Mouse (Mus musculus): ENCODE results near the gene Hist1h4f. TPM values are rescaled to one million over a fixed set of nuclear protein-coding genes. Genes with fewer than 3 reads are reported as not detected.

Hist1h4f gene
- polyA plus RNA-seq, 1 experiment from 2014 or later, result 1.1 TPM

GRCm38 (mm10) chr13:23505662-23506345, 45.6 kb downstream of the Hist1h4f start:
- peak overlapping the region; percentile 45; the same call in 1 of the 2 replicates for H3K27ac ChIP-seq (ENCODE audit: low read depth)

GRCm38 (mm10) chr13:23503797-23504196, 47.7 kb downstream of the Hist1h4f start:
- Histone ChIP-seq H3K4me3 (ENCODE audit: low read depth, low read length) (no peak overlapping the region), H3K27ac (ENCODE audit: low read depth) (no peak overlapping the region), H3K27me3 (ENCODE audit: insufficient read depth, low read length) (no peaks in the 10 kb centered on the region), H3K9me3 (ENCODE audit: low read length) (no peaks in the 10 kb centered on the region), H3K36me3 (replicated peaks; ENCODE audit: insufficient read depth, low read length) (no peaks in the 10 kb centered on the region), H3K4me1 (ENCODE audit: insufficient read depth) (peaks cover 20% of the 10 kb centered on the region), H3K4me2 (ENCODE audit: low read depth, low read length) (no peak overlapping the region), H3K9ac (replicated peaks) (no peak overlapping the region)
- ATAC-seq (no peak), DNase-seq (peak; percentile 72)
- TF ChIP-seq CTCF (IDR thresholded peaks at IDR 0.05; ENCODE audit: low read depth), result no peak
- no peak for TF ChIP-seq EP300 (IDR thresholded peaks at IDR 0.05; ENCODE audit: low read depth)
- 2% methylated on average over 9 of the region's 9 CpGs for WGBS (ENCODE audit: insufficient replicate concordance)

More at GRCm38 (mm10) chr13:23505662-23506345, 45.6 kb downstream of the Hist1h4f start:
- WGBS (ENCODE audit: insufficient replicate concordance), result 8% methylated on average over 14 of the region's 14 CpGs
- DNase-seq (peak; percentile 26), ATAC-seq (peak; percentile 58)
- Histone ChIP-seq H3K9me3 (ENCODE audit: low read length) (no peaks in the 10 kb centered on the region), H3K4me3 (ENCODE audit: low read depth, low read length) (peak overlapping the region; percentile 36), H3K9ac (replicated peaks) (peak overlapping the region; percentile 67), H3K4me2 (ENCODE audit: low read depth, low read length) (peak overlapping the region; percentile 76), H3K36me3 (replicated peaks; ENCODE audit: insufficient read depth, low read length) (no peaks in the 10 kb centered on the region), H3K4me1 (ENCODE audit: insufficient read depth) (peaks cover 17% of the 10 kb centered on the region), H3K27me3 (ENCODE audit: insufficient read depth, low read length) (no peaks in the 10 kb centered on the region)
- TF ChIP-seq CTCF (IDR thresholded peaks at IDR 0.05; ENCODE audit: low read depth) (no peak), EP300 (IDR thresholded peaks at IDR 0.05; ENCODE audit: low read depth) (no peak)

- no peak overlapping the region for H3K9ac ChIP-seq (replicated peaks)
- H3K9me3 ChIP-seq (ENCODE audit: low read length), result no peaks in the 10 kb centered on the region
- H3K27me3 ChIP-seq (ENCODE audit: insufficient read depth, low read length), result no peaks in the 10 kb centered on the region
- H3K4me3 ChIP-seq (ENCODE audit: low read depth, low read length), result no peak overlapping the region
- 75% methylated on average over 4 of the region's 4 CpGs for WGBS (ENCODE audit: insufficient replicate concordance)
- no peaks in the 10 kb centered on the region for H3K36me3 ChIP-seq (replicated peaks; ENCODE audit: insufficient read depth, low read length)
- no peak for ATAC-seq
- DNase-seq, result no peak
- no peak overlapping the region for H3K27ac ChIP-seq (ENCODE audit: low read depth)
- H3K4me2 ChIP-seq (ENCODE audit: low read depth, low read length), result no peak overlapping the region
- TF ChIP-seq CTCF (IDR thresholded peaks at IDR 0.05; ENCODE audit: low read depth) (no peak), EP300 (IDR thresholded peaks at IDR 0.05; ENCODE audit: low read depth) (no peak)
- peaks cover 23% of the 10 kb centered on the region for H3K4me1 ChIP-seq (ENCODE audit: insufficient read depth)
Measured at GRCm38 (mm10) chr13:23502916-23503315, 48.5 kb downstream of the Hist1h4f start.

- no peak for TF ChIP-seq EP300 (IDR thresholded peaks at IDR 0.05; ENCODE audit: low read depth)
- TF ChIP-seq CTCF (IDR thresholded peaks at IDR 0.05; ENCODE audit: low read depth), result no peak
- Histone ChIP-seq H3K4me1 (ENCODE audit: insufficient read depth) (peaks cover 21% of the 10 kb centered on the region), H3K4me3 (ENCODE audit: low read depth, low read length) (no peak overlapping the region), H3K9me3 (ENCODE audit: low read length) (no peaks in the 10 kb centered on the region), H3K9ac (replicated peaks) (no peak overlapping the region), H3K36me3 (replicated peaks; ENCODE audit: insufficient read depth, low read length) (no peaks in the 10 kb centered on the region), H3K27ac (ENCODE audit: low read depth) (no peak overlapping the region), H3K27me3 (ENCODE audit: insufficient read depth, low read length) (no peaks in the 10 kb centered on the region), H3K4me2 (ENCODE audit: low read depth, low read length) (peak overlapping the region; percentile 47)
- ATAC-seq (no peak), DNase-seq (no peak)
- 35% methylated on average over 9 of the region's 9 CpGs for WGBS (ENCODE audit: insufficient replicate concordance)
Measured at GRCm38 (mm10) chr13:23502031-23502567, 49.3 kb downstream of the Hist1h4f start.

- Histone ChIP-seq H3K27me3 (ENCODE audit: insufficient read depth, low read length) (no peaks in the 10 kb centered on the region), H3K4me3 (ENCODE audit: low read depth, low read length) (no peak overlapping the region; the same call in 1 of the 2 replicates), H3K4me1 (ENCODE audit: insufficient read depth) (peaks cover 21% of the 10 kb centered on the region), H3K36me3 (replicated peaks; ENCODE audit: insufficient read depth, low read length) (no peaks in the 10 kb centered on the region), H3K9me3 (ENCODE audit: low read length) (no peaks in the 10 kb centered on the region), H3K4me2 (ENCODE audit: low read depth, low read length) (peak overlapping the region; percentile 47), H3K9ac (replicated peaks) (no peak overlapping the region), H3K27ac (ENCODE audit: low read depth) (no peak overlapping the region)
- no peak for ATAC-seq
- no peak for DNase-seq
- 31% methylated on average over 5 of the region's 5 CpGs for WGBS (ENCODE audit: insufficient replicate concordance)
- TF ChIP-seq CTCF (IDR thresholded peaks at IDR 0.05; ENCODE audit: low read depth), result no peak
- TF ChIP-seq EP300 (IDR thresholded peaks at IDR 0.05; ENCODE audit: low read depth), result no peak
Measured at GRCm38 (mm10) chr13:23501511-23501910, 49.9 kb downstream of the Hist1h4f start.

Small RNA genes lying within 50 kb of the gene (microRNA-seq; reads per million reads assigned to microRNA genes)
- gene Gm44297 (not detected), gene Gm44359 (not detected), gene Gm44394 (not detected), gene n-TStga1 (2.4 reads per million)

Other genes starting within 250 kb of the Hist1h4f start
- gene Zfp322a, start 182.4 kb downstream of the Hist1h4f start, polyA plus RNA-seq (2015; fragmentation: Nextera tagmentation; extraction: Ambion mirVana), result 7.4 and 9.5 TPM in 2 replicates
- gene Abt1, start 127.8 kb downstream of the Hist1h4f start, polyA plus RNA-seq (2015; fragmentation: Nextera tagmentation; extraction: Ambion mirVana), result 4.3 and 4.8 TPM in 2 replicates
- 0.92 and 0.96 TPM in 2 replicates for gene Btn1a1, start 85.7 kb downstream of the Hist1h4f start, polyA plus RNA-seq (2015; fragmentation: Nextera tagmentation; extraction: Ambion mirVana)
- not detected in 2 replicates for gene Btn2a2, start 62.8 kb downstream of the Hist1h4f start, polyA plus RNA-seq (2015; fragmentation: Nextera tagmentation; extraction: Ambion mirVana)
- gene Hist1h4h, start 20.6 kb downstream of the Hist1h4f start, polyA plus RNA-seq (2015; fragmentation: Nextera tagmentation; extraction: Ambion mirVana), result 7.2 and 7.5 TPM in 2 replicates
- gene Hist1h2af, start 17.7 kb downstream of the Hist1h4f start, polyA plus RNA-seq (2015; fragmentation: Nextera tagmentation; extraction: Ambion mirVana), result 9.7 and 9.8 TPM in 2 replicates
- 3.7 and 6.3 TPM in 2 replicates for gene Hist1h3g, start 16.2 kb downstream of the Hist1h4f start, polyA plus RNA-seq (2015; fragmentation: Nextera tagmentation; extraction: Ambion mirVana)
- gene Hist1h2bh, start 8.3 kb downstream of the Hist1h4f start, polyA plus RNA-seq (2015; fragmentation: Nextera tagmentation; extraction: Ambion mirVana), result 0.58 and 0.64 TPM in 2 replicates
- gene Hist1h3f, start 7.6 kb downstream of the Hist1h4f start, polyA plus RNA-seq (2015; fragmentation: Nextera tagmentation; extraction: Ambion mirVana), result 1.3 and 1.5 TPM in 2 replicates
- gene Hist1h1d, start 1.6 kb upstream of the Hist1h4f start, polyA plus RNA-seq (2015; fragmentation: Nextera tagmentation; extraction: Ambion mirVana), result 0.43 and 0.51 TPM in 2 replicates
- 3.6 and 4.6 TPM in 2 replicates for gene Hist1h3e, start 10.7 kb upstream of the Hist1h4f start, polyA plus RNA-seq (2015; fragmentation: Nextera tagmentation; extraction: Ambion mirVana)
- gene Hist1h2ae, start 19.6 kb upstream of the Hist1h4f start, polyA plus RNA-seq (2015; fragmentation: Nextera tagmentation; extraction: Ambion mirVana), result 62.4 and 66.0 TPM in 2 replicates
- 6.1 and 7.8 TPM in 2 replicates for gene Hist1h2bg, start 19.7 kb upstream of the Hist1h4f start, polyA plus RNA-seq (2015; fragmentation: Nextera tagmentation; extraction: Ambion mirVana)
- 2.9 and 5.8 TPM in 2 replicates for gene Hist1h2bf, start 22.5 kb upstream of the Hist1h4f start, polyA plus RNA-seq (2015; fragmentation: Nextera tagmentation; extraction: Ambion mirVana)
- 2.0 and 2.6 TPM in 2 replicates for gene Hist1h2ad, start 22.7 kb upstream of the Hist1h4f start, polyA plus RNA-seq (2015; fragmentation: Nextera tagmentation; extraction: Ambion mirVana)
- gene Hist1h3d, start 24.1 kb upstream of the Hist1h4f start, polyA plus RNA-seq (2015; fragmentation: Nextera tagmentation; extraction: Ambion mirVana), result 4.7 and 5.8 TPM in 2 replicates
- 89.1 and 94.3 TPM in 2 replicates for gene Hist1h4d, start 29.9 kb upstream of the Hist1h4f start, polyA plus RNA-seq (2015; fragmentation: Nextera tagmentation; extraction: Ambion mirVana)
- gene Hist1h2be, start 69.5 kb upstream of the Hist1h4f start, polyA plus RNA-seq (2015; fragmentation: Nextera tagmentation; extraction: Ambion mirVana), result 0.49 and 0.51 TPM in 2 replicates
- gene Hist1h1e, start 70.9 kb upstream of the Hist1h4f start, polyA plus RNA-seq (2015; fragmentation: Nextera tagmentation; extraction: Ambion mirVana), result 13.3 and 16.0 TPM in 2 replicates
- gene Hist1h2ac, start 132.3 kb upstream of the Hist1h4f start, polyA plus RNA-seq (2015; fragmentation: Nextera tagmentation; extraction: Ambion mirVana), result 0.86 and 0.88 TPM in 2 replicates
- 168 and 180 TPM in 2 replicates for gene Hist1h2bc, start 132.6 kb upstream of the Hist1h4f start, polyA plus RNA-seq (2015; fragmentation: Nextera tagmentation; extraction: Ambion mirVana)
- not detected in 2 replicates for gene Hist1h1t, start 144.2 kb upstream of the Hist1h4f start, polyA plus RNA-seq (2015; fragmentation: Nextera tagmentation; extraction: Ambion mirVana)
- 6.2 and 6.5 TPM in 2 replicates for gene Hist1h4c, start 146.8 kb upstream of the Hist1h4f start, polyA plus RNA-seq (2015; fragmentation: Nextera tagmentation; extraction: Ambion mirVana)
- 24.0 and 25.1 TPM in 2 replicates for gene Hfe, start 159.2 kb upstream of the Hist1h4f start, polyA plus RNA-seq (2015; fragmentation: Nextera tagmentation; extraction: Ambion mirVana)
- gene Hist1h1c, start 187.2 kb upstream of the Hist1h4f start, polyA plus RNA-seq (2015; fragmentation: Nextera tagmentation; extraction: Ambion mirVana), result 69.6 and 74.1 TPM in 2 replicates
- gene Hist1h3c, start 194.0 kb upstream of the Hist1h4f start, polyA plus RNA-seq (2015; fragmentation: Nextera tagmentation; extraction: Ambion mirVana), result 2.8 and 3.5 TPM in 2 replicates
- 1.6 and 2.7 TPM in 2 replicates for gene Hist1h2bb, start 195.1 kb upstream of the Hist1h4f start, polyA plus RNA-seq (2015; fragmentation: Nextera tagmentation; extraction: Ambion mirVana)
- gene Hist1h2ab, start 199.5 kb upstream of the Hist1h4f start, polyA plus RNA-seq (2015; fragmentation: Nextera tagmentation; extraction: Ambion mirVana), result 46.5 and 47.4 TPM in 2 replicates
- gene Hist1h3b, start 200.6 kb upstream of the Hist1h4f start, polyA plus RNA-seq (2015; fragmentation: Nextera tagmentation; extraction: Ambion mirVana), result 10.2 and 16.0 TPM in 2 replicates
- gene Hist1h4b, start 205.4 kb upstream of the Hist1h4f start, polyA plus RNA-seq (2015; fragmentation: Nextera tagmentation; extraction: Ambion mirVana), result 2.5 and 3.2 TPM in 2 replicates
- 0.40 and 0.49 TPM in 2 replicates for gene Hist1h4a, start 209.6 kb upstream of the Hist1h4f start, polyA plus RNA-seq (2015; fragmentation: Nextera tagmentation; extraction: Ambion mirVana)
- 6.1 and 7.5 TPM in 2 replicates for gene Hist1h3a, start 210.7 kb upstream of the Hist1h4f start, polyA plus RNA-seq (2015; fragmentation: Nextera tagmentation; extraction: Ambion mirVana)
- gene Hist1h1a, start 212.0 kb upstream of the Hist1h4f start, polyA plus RNA-seq (2015; fragmentation: Nextera tagmentation; extraction: Ambion mirVana), result 2.8 and 4.6 TPM in 2 replicates
- gene Trim38, start 218.3 kb upstream of the Hist1h4f start, polyA plus RNA-seq (2015; fragmentation: Nextera tagmentation; extraction: Ambion mirVana), result not detected in 2 replicates

Data from liver, postnatal 0 days (tissue).